Mouse (Mus musculus): ENCODE measurements around the gene Ptrh2. TPM values are rescaled to one million over a fixed set of nuclear protein-coding genes. Genes with fewer than 3 reads are reported as not detected.

The Ptrh2 gene
- polyA plus RNA-seq, 1 experiment from 2014 or later: 48.9 TPM

Other genes with a start within 250 kb of the Ptrh2 start
- 21.8 and 22.4 TPM in 2 replicates for gene Rnft1, start 199.3 kb upstream of the Ptrh2 start, polyA plus RNA-seq (2016; fragmentation: Nextera tagmentation; extraction: Ambion mirVana)
- gene Rps6kb1, start 139.2 kb upstream of the Ptrh2 start, polyA plus RNA-seq (2016; fragmentation: Nextera tagmentation; extraction: Ambion mirVana): 63.7 and 66.0 TPM in 2 replicates
- gene Tubd1, start 139.0 kb upstream of the Ptrh2 start, polyA plus RNA-seq (2016; fragmentation: Nextera tagmentation; extraction: Ambion mirVana): 14.1 and 14.2 TPM in 2 replicates
- gene Vmp1, start 149 bp upstream of the Ptrh2 start, polyA plus RNA-seq (2016; fragmentation: Nextera tagmentation; extraction: Ambion mirVana): 93.0 and 97.4 TPM in 2 replicates
- 137 and 141 TPM in 2 replicates for gene Cltc, start 73.6 kb downstream of the Ptrh2 start, polyA plus RNA-seq (2016; fragmentation: Nextera tagmentation; extraction: Ambion mirVana)
- 39.7 and 41.6 TPM in 2 replicates for gene Dhx40, start 123.8 kb downstream of the Ptrh2 start, polyA plus RNA-seq (2016; fragmentation: Nextera tagmentation; extraction: Ambion mirVana)